Mouse (Mus musculus): ENCODE results near the gene Tmem190.
"Not testable (repeated sequence)": the region's sequence is repeated elsewhere in the genome, so short reads cannot be mapped to it uniquely, and the experiment has no call there.

The Tmem190 gene

DNA sequence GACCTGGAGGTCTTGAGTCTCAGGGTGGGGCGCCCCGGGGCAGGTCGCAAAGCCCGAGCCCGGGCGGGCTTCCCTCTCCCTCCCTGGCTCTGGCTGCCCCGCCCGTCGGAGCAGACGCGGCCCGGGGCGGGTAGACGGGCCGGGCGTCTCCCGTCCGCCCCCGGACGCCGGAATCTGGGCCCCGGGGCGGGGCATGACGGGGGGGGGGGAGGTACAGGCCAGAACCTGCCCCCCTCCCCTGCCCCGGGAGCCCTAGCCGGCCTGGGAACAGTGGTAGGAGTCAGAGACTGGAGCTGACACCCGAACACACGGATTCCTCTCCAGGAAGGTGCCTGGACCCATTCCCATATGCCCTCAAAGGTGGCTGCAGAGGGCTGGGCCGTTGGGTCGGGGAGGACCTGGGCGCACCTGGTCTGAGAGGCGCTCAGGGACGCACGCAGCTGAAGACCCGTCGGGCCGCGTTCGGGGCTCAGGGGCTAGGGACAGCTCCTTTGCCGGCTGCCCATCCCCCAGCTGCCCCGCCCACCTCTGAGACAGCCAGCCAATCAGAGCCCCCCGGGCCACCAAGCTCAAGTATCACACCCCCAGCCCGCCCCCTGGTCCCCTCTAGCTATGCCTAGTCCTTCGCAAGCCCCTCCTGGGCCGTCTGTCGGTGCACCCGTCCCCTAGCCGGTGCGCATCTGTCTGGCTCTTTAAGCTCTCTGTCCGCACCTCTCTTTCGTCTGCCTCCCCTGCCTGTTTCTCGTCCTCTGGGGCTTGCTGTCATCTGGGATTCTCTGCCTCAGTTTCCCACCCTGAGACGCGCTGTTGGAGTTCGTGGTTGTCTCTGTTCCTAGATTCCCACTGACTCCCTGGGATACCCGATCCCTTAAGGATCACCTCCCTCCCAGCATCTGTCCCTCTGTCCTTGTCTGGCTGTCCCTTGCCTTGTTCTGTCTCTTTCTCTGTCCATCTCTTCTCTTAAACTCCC lies 5.6 kb upstream of the Tmem190 start:
- DNase-seq = peak; percentile 55 to 81

DNA sequence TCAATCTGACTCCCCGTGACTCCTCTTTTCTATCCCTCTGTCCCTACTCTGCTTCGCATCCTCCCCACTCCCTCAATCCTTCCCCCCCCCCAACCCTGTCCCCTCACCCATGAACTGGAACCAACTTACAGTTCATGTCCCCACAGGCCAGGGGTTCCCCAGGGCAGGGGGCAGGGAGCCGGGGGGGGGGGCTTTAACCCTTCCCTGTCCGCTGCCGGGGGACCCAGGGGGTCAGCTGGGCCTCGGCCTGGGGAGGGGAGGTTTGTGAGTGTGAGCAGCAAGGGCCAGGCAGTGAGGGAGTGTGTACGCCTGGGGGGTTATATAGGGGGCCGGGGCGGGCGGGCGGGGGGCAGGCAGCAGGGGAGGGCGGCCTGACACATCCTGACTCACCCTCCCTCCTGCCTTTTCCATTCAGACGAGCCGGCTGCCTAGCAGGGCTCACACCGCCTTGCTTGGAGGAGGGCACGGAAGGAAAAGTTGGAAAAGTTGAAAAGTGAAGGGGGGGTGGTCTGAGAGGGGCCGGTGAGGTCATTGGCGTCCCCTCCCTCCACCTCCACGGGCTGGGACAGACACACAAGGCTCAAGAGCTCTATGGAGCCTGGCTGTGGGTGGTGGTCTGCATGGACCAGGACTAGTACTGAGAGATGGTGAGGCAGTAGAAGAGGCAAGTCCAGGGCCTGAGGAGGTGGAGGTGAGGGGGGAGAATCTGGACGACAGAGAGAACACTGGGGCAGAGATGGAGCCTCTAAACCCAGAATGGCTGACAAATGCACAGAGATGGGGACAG lies 4.7 kb upstream of the Tmem190 start:
- no peak for DNase-seq

DNA sequence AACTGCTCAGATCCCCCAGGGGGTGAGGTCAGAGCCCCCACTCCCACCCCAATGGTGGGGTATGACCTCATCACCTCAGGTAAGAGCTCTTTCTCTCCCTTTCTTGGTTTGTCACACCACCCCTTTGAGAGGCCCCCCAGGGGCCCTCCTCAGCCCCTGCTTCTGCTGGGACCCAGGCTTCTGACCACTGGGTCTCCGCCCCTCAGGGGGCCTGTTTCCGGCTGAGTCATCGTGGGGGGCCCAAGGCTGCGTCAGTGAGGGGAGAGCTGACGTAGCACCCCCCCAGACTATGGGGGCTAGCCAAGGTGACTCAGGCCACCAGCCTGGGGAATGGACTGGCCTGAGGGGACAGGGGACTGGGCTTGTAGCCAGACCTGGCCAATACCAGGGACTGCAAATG lies 2.8 kb upstream of the Tmem190 start:
- no peak for DNase-seq

DNA sequence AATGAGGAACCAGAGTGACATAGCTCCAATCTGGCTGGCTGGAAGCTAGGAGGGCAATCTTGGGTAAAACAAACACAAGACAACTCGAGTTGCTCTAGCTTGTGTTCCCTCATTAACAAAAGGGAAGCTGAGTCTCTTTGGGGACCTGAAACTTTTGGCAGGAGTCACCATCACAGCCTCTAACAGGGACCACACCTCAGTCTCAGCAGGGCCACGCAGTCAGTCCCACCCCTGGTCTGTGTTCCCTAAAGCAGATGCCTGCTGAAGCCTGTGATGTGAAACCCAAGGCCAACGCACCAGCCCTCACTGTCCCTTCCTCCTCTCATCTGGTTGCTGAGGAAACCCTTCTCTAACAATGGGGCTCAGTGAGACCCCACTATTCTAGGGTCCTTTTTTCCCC lies 607 bp upstream of the Tmem190 start:
- DNase-seq = no peak

DNA sequence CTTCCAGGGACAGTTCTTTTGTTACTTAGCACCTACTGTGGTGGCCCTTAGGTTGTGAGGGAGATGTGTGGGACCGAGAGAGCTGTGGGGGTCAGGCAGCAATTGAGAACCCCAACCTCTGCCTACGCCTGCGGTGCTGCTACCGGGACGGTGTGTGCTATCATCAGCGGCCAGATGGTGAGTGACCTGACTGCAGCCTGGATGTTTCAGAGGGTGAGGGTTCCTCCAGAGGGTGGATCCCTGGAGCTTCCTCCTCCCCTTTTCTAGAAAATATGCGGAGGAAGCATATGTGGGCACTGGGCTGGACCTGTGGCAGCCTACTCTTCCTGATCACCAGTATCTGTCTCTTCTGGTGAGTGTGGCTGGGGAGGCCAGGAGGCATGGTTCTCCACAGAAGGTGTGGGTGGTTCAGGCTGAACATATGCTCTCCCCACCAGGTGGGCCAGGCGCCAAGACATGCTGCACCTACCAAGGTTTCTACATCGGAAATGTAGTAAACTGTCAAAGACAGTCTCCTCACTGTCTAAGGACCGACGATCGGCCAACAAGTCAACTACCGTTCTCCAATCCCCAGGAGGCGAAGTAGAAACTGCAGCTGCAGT lies 1.0 kb downstream of the Tmem190 start:
- DNase-seq = no peak

DNA sequence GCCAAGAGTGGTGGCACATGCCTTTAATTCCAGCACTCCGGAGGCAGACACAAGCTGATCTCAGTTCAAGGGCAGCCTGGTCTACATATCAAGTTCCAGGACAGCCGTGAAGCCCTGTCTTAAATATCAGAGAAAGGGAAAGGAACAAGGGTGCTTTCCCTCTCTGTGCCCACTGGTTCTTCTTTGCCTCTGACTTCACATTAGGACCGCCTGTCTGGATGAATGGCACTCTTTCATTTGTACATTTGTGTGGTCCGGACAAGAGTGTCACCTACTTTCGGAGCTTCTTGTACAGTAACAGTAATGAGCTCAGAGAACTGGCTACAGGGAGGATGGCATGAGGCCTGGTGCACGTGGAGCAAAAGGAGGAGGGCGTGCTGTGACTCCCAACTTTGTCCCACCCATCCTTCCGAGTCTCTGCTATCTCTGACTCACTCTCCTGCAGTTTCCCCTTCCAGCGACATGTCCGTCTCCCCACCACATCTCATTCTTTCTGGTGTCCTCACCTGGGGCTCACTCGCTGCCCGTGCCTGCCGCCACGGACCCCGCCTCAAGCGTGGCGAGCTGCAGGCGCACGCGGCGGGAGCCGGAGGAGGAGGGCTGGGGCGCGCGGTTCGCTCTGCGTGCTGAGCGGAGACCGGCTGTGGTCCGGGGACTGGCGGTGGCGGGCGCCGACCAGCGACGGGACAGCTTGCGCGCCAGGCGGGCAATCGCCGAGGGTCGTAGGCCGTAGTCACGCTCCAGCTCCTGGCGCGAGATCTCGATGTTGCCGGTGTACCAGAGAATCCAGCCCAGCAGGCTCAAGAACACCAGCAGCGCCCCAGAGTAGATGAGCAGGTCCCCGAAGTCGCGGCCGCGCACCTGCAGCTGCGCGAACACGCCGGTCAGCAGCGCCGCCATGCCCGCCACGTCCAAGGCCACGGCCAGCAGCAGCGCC lies 6.0 kb downstream of the Tmem190 start:
- DNase-seq = peak; percentile 59 to 80

DNA sequence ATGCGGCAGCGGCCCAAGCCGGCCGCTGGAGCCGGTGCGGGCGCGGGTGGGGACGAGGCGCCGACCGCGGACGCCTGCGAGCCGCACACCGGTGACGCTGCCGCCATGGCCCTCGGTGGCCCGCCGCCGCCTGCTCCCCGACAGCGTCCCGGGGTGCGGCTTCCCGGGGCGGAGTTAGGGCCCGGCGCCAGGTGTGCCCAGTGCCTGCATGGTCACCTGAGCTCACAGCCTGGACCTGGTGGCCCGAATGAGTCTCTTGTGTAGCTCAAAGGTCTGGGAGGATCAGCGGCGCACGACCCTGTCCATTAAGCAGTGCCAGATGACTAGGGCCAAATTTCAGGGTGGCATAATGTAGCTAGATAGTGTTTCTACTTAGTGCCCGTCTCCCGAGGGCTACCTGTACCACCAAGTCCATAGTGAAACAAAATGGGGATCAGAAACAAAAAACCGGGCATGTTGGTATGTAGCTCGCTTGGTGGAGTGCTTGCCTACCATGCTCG lies 6.7 kb downstream of the Tmem190 start, which contains the start of gene Tmem238:
Gene Tmem238 (minus strand): TSS at position 221 of the 500 bp plus-strand sequence.
- DNase-seq = peak; percentile 88 to 93

DNA sequence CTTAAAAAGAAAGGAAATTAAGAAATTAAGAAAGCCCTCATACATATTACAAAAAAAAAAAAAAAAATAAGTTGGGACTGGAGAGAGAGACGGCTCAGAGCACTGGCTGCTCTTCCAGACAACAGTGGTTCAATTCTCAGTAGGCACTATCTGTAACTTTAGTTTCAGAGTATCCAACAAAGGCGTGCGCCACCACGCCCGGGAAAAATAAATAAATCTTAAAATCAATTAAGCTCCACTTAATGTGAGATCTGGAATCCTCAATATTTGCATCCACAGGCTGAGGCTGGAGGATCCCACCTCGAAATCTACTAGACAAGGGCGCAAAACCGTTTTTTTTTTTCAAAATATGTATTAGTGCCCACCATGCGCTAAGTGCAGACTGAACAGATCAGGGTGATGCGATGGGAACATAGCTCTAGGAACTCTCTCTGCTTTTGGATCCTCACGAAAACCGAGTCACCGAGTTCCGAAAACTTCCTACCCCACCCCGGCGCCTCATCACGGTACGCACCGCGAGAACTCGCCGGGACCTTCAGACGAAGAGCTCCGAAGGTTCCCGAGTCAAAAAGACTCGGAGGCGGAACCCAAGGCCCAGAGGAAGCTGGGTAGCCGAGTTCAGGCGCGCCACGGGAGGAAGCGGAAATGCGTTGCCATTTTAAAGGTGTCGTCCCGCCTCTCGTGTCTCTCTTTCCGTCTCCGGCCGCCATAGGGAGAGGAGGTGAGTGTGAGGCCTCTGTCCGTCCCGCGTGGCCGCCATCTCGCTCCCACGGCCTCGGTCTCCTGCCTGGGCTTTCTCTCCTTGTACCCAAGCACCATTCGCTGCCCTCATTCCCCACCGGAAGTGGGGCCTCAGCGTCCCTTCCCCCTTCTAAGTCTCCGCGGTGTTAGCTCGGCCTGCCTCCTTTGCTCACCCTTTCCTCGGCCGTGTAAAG lies 9.8 kb downstream of the Tmem190 start, which contains the start of gene Rpl28:
Gene Rpl28 (plus strand): TSS at position 597 of the 935 bp plus-strand sequence.
- DNase-seq = peak; percentile 96 to 97

DNA sequence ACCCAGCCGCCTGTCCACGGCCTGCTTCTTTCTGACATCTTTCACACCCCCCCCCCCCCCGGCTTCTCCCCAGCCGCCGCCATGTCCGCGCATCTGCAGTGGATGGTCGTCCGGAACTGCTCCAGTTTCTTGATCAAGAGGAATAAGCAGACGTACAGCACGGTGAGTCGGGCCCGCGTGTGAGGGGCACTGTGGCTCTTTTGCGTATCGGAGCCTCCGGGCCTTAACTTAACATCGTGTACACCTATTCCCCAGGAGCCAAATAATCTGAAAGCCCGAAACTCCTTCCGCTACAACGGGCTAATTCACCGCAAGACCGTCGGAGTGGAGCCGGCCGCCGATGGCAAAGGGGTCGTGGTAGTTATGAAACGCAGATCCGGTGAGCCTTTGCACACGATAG lies 10.5 kb downstream of the Tmem190 start:
- peak in 1 of 2 experiments; percentile 30 for DNase-seq

DNA sequence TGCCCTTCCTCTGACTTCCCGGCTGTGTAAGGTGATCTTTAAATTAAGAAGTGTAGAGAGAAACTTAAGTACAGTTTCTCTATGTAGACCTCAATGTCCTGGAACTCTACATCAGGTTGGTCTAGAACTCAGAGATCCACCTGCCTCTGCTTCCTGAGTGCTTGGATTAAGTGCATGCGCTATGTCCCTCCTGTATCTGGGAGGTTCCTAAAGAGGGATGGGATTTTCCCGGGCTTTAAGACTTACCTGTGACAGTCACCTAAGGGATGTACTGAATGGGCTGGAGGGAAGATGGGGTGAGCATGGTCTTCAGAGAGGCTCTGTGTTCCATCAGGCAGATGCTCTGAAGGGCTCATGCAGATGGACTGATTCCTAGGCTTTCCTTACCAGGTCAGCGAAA lies 10.9 kb downstream of the Tmem190 start:
- DNase-seq = no peak

DNA sequence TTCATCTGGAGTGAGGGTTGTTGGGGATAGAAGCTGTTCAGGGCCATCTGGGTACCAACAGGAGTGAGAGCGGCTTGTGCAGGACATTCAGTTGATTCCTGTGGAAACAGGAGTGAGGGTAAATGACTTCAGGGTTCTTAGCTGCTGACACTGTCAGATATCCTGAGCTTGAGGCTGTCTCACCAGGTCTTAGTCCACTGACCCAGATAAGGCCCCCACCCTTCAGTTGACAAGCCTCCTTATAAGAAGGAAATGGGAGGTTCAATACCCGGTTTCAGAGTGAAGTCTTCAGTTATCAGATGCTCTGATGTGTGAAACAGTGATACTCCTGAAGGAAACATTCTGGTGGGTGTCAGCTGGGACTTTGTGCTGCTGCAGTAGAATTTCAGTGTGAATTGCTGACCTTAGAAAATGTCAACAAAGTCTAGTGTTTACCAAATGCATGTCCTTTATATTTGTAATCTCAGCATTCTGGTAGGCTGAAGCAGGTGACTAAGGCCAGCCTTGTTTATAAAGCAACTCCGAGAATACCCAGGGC lies 12.0 kb downstream of the Tmem190 start:
- DNase-seq = no peak

DNA sequence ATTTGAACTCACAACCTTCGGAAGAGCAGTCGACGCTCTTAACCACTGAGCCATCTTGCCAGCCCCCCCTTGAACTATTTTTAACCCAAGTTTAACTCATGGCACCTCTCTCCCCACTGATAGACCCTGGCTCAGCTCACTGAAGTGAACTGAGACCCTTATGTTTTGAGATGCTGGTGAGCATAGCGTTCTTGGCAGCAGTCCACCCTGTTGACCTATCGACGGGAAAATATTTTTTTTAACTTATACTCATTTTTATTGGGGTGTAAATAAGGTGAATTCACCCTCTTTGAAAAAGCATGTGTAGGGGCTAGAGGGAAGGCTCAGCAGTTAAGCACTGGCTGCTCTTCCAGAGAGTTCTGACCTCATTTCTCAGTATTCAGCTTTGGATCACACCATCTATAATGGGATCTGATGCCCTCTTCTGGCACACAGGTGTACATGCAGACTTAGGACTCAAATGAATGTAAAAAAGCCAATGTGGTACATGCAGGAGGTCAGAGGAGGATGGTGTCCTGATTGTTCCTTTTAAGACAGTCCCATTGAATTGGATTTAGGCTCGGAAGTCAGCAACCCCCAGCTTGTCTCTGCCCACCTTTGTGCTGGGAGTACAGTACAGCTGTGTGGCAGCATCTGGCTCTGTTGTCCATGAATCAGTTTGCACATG lies 13.2 kb downstream of the Tmem190 start:
- peak; percentile 37 to 52 for DNase-seq

DNA sequence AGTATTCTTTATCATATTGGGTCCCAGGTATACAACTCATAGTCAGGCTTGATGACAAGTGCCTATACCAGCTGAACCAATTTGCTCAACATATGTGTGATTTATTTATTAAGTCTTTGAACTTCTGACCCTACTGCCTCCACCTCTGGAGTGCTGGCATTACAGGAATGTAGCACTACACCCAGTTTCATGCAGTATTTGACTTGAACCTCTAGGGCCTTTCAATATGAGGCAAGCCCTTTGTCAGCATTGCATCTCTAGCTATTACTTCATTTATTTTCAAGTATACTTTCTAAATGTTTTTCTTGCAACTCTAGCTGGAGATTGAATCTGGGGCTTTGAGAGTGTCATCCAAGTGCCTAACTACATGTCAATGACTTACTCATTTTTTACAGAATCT lies 19.5 kb downstream of the Tmem190 start:
- DNase-seq = no peak

DNA sequence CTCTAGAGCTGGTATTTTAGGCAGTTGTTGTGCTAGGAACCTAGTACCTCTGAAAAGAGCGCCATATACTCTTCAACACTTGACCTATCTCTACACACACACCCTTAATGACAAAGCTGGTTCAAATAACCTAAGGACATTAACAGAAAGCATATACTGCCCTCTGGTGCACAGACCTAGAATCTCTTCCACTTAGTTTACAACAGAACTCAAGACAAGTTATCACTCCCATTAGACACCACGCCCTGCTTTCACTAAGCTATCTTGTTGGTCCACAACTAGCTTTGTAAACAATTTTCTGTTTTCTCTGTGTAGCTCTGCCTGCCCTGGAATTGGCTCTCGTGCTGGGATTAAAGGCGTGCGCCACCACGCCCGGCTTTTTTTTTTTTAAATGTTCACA lies 24.0 kb downstream of the Tmem190 start:
- DNase-seq = peak; percentile 52 to 62

DNA sequence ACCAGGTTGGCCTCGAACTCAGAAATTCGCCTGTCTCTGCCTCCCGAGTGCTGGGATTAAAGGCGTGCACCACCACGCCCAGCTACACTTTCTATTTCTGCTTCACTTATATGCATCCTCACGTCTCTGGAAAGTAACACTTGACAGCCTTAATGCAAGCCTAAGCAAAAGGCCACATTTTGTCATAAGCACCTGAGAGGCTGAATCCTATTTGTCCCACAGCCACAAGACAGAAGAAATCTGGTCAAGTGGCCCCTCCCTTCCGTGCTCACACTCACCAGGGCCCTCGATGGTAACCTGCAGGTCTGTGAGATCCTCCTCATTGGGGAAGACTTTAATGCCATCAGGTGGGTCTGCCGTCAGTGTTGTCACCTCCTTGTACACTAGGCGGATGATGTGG lies 28.4 kb downstream of the Tmem190 start:
- DNase-seq = not testable (repeated sequence)

DNA sequence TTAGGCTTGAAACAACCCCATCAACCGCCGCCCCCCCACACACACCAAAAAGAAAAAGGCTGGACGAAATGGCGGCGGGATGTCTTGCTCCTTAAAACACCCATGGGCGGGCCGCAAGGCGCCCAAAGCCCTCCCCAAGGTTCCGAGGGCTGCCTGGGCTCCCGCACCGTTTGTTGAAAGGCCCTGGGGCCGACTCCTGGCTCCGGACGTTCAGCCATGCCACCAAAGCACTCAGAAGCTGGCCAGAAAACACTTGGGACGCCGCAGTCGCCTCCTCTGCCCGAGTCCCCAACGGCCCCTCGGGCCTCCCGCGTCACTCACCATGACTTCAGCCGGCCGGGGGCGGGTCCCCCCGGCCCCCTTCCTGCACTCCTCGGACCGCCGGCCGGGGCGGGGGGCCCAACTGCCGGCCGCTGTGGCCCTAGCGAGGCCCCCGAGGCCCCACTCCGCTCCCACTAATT lies 29.1 kb downstream of the Tmem190 start:
- no peak for DNase-seq

DNA sequence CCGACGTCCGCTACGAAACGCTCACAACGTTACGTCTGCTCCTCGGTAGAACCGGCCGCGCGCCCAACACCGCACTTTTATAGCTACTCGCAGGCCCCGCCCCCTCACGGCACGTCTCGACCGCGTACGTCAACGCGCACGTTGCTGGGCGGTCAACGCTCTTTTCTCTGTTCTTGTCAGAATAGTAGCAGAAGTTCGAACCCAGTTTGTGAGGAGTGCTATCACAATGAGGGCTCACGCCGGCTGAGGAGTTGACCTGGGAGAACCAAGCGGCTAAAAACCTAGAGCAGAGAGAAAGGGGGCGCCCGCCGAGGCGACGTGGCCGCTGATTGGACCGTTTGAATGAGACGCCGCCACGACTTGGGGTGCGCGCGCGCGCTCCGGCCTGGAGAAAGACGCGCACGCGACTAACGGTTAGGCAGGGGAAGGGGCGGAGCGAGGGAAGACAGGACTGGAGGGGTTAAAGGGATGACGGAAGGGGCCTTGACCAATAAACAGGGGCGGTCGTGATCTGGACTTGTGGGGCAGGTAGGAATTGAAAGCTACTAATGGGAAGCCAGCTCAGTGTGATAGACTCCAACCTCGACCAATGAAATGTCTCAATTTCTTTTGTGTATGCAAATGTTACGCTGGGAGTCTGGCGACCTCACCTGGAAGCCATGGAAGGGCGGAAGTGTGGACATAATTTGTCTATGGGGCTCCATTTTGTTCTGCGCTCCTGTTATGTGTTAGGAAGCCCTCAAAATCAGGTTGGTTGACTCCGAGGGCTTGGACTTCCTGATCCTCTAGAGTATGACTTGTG lies 29.8 kb downstream of the Tmem190 start, which contains the start of gene Ube2s:
Gene Ube2s (minus strand): TSS at position 288 of the 802 bp plus-strand sequence.
- DNase-seq = peak; percentile 99 to 100

DNA sequence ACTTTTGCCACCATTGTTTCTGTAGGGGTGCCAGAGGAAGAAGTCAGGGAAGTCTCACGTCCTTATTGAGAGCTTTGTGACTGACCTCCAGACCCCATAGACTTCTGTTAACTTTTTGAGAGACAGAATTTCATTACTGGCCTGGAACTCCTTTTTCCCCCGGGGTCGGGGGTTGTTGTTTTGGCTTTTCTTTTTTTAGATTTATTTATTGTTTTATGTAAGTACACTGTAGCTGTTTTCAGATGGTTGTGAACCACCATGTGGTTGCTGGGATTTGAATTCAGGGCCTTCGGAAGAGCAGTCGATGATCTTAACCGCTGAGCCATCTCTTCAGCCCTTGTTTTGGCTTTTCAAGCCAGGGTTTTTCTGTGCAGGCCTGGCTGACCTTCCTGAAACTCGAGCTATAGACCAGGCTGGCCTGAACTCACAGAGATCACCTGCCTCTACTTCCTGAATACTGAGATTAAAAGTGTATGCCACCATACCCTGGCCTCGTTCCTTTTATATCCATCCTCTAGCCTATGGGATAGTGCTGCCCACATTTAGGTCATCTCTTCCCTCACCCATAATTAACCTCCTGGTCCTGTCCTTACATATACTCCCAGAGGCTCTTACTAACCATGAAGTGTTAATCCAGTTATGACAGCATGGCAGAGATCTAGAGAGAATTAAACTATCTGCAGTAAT lies 30.5 kb downstream of the Tmem190 start:
- no peak for DNase-seq
